Mouse (Mus musculus) forelimb bud, embryonic 11.5 days (tissue): ENCODE measurements at regions not wholly inside any gene's neighbourhood (a gene's known extent, or its start where the extent isn't known, plus 50 kb on each side); places are given as distances from the start of the nearest gene placed in this dataset.
A peak's percentile ranks its signal among the peaks of the same experiment; 100 is the strongest.

Experiments
- DNase-seq: peaks from one replicate; pipeline ENCODE4 v3.0.0-alpha.2; 2012; ENCODE audit warnings: low read depth, low spot score

DNA sequence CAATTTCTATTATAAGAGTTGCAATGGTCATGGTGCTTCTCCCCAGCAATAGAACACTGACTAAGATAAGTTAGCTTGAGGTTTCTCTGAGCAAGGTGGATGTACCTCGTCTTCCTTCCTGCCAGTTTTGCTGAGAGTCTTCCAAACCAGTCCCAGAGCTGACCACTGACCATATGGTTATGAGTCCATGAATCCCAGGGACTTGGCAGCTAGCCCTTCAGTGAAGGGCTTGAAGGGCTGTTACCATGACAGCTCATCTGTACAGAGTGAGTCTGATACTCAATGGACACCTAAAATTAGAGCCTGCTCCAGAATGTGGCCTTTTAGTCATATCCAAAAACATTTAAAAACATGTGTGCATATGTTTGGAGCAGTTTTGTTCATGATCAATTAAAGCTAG lies 297.5 kb upstream of the Thsd7b start:
- no peak for DNase-seq

DNA sequence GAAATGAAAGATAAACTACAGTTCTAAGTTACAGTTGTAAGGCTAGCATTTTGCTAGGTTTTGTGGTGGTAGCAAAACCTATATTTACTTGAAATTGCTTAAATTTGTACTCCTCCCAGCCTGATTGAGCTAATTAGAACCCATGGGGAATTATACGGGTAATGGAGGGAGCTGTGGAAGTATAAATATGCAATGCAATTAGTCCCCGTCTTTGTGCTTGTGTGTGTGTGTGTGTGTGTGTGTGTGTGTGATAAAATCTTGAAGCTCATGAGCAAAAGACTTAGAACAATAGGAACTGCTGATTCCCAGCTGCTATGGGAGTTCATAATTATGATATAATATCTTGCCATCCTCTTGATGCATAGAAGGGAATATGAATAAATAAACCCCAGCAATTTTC lies 321.7 kb upstream of the Thsd7b start:
- no peak for DNase-seq

DNA sequence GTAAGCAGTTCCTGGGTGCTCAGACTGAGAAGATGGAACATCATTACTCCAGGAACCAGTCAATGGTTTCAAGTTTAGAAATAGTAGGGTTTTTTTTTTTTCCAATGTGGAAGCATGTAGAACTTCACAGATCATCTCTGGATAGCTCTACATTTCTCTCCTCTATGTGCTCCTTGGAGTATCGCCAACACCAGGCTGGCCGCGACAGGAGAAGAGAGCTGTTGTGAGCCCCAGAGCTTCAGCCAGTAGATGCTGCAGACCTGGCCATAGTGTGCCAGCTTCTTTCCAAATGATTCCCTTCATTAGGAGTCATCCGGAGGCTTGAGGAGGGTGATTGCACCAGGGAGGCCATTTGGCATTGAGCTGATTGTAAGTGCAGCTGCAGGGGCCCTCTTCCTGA lies 322.6 kb upstream of the Thsd7b start:
- no peak for DNase-seq

DNA sequence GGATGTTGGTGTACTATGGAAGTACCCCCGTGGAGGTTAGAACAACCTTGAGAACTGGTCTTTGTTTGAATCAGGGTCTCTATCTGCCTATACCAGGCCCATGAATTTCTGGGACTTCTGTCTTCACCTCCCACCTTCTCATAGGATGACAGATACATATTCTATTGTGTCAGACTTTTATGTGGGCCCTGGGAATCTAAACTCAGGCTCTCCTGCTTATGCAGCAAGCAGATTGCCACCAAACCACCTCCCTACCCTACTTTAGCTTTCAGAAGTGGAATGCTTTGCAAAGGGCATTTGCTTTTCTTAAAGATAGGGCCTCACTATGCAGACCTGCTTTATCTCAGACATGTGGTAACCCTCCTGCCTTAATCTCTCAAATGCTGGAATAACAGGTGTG lies 322.7 kb upstream of the Cxcr4 start:
- no peak for DNase-seq

DNA sequence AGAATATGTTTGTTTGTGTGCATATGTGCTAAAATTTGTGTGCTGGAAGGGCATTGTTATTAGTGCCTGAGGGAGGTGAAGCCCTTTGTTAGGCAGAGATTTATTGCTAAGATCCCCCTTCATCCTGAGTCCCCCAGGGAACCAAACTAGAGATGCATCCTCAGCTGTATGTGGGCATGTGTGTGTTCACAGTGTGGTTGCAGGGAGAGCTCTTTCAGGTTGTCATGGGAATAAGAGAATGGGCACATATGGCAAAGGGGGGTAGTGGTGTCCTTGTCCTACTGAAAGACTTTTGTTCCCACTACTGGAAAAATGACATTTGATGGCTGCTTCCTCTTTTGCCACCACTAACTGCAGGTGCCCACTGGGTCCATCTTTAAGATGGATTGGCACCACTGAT lies 320.4 kb upstream of the Cxcr4 start:
- no peak for DNase-seq

DNA sequence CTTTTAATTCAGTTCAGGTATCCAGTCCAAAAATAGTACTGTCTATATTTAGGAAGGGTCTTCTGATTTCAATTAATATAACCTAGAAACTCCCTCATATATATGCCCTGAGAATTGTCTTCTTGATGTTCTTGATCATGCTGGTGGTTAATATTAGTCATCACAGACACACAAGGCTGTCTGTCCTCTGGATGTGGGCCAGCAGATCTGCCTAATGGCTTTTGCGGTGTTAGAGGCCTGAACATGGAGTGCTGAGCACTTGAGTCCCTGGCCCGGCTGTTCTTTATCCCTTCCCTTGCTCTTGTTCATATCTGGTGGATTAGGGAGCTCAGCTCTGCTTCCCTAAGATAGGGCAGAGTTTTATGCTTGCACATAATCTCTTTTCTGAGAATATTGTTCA lies 315.5 kb upstream of the Cxcr4 start:
- DNase-seq, result no peak

DNA sequence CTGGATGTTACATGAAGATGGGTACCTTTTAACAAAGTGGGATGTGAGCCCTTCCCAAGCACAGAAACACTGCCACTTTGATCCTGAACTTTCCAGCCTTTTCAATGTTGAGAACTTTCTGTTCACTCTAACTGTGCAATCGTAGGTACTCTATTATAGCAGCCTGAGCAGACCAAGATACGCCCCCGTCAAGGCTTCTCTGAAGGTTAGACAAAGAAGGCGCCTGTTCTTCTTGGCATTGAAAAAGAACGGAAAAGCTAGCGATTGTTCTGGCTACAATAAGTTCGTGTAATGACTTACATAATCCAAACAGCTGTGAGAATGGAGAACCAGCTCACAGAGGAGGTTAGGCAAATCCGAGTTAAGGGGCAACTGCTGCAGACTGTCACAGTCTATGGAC lies 305.9 kb upstream of the Cxcr4 start:
- no peak for DNase-seq

DNA sequence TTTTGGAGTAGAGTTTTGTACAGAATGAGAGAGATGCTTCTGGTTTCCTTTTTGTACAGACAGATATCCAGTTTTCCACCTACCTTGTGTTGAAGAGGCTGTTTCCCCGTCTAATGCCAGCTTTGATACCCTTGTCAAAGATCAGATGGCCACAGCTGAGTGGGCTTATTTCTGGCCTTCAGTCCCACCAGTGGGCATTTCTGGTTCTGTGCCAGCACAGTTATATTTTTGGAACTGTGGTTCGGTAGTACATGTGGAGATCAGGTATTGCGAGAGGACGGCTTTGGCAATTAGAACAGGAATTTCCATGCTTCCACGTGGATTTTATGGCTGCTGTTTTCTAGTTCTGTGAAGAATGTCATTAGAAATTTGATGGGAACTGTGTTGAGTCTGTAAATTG lies 302.5 kb upstream of the Cxcr4 start:
- DNase-seq, result no peak

DNA sequence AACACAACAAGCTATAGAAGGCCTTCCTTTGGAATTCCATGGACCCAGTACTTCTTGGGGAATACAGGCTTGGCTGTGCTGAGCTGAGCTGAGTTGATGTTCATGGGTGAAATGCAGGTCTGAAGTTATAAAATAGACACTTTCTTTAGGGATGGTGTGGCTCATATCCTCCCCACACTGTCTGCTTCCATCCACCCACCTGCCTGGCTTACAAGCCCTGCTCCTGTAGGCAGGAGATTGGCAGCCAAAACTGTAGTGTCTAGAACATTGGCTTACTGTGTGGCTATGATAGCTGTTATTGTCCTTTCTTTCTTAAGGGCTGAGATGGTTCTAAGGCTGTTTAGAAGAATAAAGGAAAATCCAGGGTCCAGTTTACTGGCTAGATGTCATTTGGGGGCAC lies 286.2 kb upstream of the Cxcr4 start:
- no peak for DNase-seq

DNA sequence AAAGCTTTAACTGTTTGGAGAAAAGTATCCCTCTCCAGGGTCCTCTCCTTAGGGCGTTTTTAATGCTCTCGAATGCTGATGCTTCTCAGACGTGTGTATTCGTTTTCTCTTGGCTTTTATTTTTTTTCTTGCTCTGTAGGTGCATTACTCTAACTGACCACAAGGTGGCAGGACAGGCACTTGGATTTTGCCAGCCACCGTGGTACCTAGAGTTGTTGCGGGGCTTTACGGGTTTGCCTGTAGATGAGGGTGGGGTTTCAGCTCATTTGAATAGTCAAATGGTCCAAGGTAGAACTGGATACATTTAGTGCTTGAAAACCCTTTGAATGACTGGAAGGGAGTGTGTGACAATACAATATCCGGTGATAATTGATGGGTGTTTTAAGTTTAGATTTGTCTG lies 283.2 kb upstream of the Cxcr4 start:
- DNase-seq, result peak; percentile 72

DNA sequence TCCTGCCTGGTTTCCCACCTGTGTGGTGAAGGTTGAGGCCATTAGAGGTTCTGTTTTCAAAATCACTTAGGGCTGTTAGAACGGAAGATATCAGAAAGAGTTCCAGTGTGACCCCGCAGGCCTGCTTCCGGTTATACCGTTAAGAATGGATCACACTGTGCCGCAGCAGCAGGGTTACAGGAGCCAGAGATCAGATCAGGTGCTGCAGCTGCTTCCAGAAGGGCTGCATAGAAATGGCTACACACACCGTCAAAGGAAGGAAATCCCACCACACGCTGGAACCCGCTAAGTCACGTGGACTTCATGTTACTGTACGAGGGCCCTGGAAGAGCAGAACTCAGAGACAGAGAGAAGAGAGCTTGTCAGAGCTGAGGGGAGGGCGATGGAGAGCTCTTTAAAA lies 282.1 kb upstream of the Cxcr4 start:
- DNase-seq, result no peak

DNA sequence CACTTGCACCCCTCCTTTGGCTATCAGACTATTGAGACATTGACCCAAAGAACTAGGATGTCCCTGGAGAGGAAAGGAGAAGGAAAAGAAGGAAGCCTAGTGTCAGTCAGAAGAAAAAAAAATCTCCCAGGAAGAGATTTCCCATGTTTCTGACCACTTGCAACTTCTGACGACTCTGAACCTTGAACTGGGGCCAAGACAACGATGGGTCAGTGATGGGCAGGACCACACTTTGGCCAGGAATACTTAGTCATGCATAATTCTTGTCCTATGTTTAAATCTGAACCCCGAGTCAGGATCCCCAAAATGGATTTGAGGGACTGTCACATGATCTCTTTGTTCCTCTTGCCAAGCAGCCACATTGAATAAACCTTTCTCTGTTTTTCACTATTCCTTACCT lies 276.7 kb upstream of the Cxcr4 start:
- DNase-seq, result no peak

DNA sequence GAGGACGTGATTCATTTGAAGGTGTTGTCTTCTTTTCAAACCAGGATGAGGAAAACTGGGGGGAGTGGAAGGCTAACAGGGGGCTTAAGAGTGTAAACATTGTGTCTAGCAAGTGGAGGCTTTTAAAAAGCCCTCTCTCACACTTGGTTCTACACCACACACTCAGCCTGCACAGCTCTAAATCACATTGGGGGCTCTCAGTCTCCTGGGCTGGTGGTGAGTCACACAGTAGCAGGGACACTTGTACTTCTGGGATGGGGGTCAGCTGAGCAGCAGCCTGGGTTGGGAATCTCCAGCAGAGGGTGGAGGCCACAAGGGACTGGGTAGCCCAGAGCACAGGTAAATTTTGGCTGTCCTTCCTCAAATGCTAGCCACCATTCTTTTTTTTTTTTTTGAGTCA lies 268.4 kb upstream of the Cxcr4 start:
- DNase-seq, result no peak

DNA sequence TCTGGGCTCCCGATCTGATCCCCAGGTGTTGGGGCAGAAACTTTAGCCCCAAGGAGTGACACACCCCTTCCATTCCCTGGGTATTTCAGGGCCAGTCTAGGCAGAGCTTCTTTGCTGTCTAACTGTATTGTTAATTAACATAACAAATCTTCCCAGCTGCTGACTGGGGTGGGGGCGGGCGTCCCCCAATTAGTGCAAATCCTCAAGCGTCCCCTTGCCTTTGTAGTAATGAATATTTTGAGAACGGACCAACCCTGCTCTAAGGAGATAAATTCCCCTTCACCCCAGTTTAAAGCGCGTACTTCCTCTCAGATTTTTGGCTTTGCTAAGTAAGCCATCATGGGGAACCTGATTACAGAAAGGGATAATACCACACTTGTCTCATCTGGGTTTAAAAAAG lies 268.0 kb upstream of the Cxcr4 start:
- DNase-seq, result no peak

DNA sequence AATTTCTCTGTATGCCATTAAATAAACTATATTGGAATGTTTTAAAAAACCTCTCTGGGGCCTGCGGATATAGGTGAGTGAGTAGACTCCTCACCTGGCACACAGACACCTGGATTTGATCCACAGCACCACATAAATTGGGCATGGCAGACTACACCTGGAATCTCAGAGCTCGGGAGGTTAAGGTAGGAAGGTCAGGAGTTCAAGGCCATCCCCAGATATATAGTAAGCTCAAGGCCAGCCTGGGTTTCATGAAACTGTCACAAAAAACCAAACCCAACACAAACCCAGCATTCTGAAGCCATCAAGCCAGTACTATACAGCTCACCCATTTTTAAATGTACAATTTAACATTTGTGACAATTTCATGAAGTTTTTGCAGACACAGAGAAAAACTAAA lies 266.6 kb upstream of the Cxcr4 start:
- DNase-seq, result no peak

DNA sequence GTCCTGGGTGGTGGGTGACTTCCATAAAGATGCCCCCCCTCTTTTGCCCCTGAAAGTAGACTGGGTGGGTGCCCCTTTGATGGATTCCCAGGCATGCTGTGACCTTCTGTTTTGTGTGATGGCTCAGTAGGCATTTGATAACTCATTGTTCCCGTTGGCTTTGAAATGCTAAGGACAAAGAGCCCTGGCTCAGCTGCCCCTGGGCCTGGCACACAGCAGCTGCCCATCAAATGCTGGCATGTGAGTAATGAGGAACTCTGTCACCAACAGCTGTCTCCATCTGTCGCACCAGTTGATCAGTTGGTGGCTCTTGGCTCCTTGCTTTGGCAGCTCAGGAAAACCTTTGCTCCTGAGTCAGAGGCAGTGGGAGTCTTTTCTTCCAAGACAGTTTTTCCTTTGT lies 264.8 kb upstream of the Cxcr4 start:
- no peak for DNase-seq

DNA sequence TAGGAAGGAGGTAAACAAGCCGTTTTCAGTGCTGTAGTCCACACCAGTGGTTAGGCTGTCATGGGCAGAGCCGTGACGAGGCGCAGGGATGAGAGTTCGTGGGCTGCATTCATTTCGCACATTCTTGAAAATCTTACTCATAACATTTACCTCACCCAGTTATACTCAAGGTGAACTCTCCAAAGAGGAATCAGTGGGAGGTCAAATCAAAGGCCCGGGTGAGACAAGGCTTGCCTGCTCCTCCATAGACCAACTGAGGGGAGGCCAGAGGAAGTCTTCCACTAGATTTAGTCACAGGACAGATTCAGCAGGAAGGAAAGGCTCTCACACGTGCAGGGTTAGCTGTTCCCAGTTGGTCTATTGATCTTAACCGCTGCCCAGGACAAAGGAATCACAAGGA lies 262.6 kb upstream of the Cxcr4 start:
- DNase-seq, result no peak

DNA sequence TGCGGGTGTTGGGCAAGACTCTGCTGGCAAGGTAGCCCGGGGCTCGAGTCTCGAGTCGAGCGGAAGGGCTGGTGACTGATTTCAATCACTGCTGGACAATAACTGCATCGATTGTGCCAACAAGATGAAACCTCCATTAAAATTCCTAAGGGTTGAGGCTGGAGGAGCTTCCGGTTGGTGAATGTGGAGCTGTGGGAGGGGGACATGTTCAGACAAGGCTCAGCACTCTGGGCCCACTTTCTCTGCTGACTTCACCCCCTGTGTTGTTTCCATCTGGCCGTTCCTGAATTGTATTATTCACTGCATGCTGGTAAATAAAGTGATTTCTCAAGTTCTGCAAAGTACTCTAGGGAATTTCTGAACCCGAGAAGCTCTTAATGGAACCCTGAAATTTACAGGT lies 261.2 kb upstream of the Cxcr4 start:
- no peak for DNase-seq

DNA sequence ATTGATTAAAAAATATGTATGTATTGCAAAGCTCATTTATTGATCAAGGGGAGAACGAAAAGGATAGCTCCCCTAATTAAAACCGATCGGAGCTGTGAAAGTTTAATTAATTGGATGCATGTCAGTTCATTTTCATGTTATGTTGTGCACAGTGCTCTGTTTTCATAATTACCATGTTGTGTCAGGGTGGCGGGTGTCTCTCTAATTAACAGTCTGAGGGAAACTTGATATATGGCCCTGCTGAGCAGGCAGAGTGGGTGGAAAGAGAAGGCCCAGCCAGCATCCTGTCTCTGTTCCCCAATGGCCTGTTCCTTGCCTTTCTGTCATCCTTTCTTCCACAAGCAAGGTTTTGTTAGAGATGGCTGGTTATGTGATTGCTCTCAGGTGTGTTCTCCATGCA lies 245.3 kb upstream of the Cxcr4 start:
- no peak for DNase-seq

DNA sequence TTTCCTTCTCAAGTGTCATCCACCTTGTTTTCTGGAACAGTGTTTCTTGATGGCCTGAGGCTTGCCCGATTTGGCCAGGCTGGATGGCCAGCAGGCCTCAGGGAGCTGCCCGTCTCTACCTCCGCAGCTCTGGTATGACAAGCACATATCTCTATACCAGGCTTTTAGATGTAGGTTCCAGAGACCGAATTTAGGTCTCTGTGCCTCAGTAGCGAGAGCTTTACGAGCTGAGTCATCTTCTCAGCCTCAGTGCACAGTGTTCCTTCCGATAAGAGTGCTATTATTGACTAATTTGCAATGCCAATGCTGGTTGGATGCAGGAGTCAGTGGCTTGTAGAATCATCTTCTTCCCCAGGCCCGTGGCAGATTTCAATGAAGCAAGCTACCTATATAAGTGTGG lies 243.4 kb upstream of the Cxcr4 start:
- DNase-seq, result no peak

DNA sequence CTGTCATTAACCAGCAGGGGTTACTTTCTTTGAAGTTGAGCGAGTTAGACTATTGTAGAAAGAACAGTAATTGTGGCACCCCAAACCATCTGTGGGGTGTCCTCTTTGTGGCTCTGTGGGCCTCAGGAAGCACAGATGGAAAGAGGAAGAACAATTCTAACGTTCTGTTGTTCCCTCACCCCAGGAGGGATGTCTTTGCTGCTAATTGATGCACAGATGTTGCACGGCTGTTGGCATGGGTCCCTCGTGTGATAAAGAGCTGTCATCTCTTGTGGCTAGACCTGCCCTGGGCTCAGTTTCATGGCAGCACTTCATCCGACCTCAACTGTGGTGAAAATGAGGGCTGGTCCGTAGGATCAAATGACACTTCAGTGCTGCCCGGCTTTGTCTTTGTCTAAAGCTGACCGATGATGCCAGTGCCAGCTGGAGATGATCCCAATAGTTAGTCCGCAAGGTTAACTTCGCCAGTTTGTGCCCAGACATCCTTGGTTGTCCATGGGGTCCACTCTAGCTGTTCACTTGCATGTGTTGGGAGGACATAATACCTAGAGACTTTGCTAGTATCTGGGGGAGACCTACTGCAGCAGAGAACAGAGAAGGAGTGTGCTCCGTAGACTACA lies 241.1 kb upstream of the Cxcr4 start:
- DNase-seq, result no peak

DNA sequence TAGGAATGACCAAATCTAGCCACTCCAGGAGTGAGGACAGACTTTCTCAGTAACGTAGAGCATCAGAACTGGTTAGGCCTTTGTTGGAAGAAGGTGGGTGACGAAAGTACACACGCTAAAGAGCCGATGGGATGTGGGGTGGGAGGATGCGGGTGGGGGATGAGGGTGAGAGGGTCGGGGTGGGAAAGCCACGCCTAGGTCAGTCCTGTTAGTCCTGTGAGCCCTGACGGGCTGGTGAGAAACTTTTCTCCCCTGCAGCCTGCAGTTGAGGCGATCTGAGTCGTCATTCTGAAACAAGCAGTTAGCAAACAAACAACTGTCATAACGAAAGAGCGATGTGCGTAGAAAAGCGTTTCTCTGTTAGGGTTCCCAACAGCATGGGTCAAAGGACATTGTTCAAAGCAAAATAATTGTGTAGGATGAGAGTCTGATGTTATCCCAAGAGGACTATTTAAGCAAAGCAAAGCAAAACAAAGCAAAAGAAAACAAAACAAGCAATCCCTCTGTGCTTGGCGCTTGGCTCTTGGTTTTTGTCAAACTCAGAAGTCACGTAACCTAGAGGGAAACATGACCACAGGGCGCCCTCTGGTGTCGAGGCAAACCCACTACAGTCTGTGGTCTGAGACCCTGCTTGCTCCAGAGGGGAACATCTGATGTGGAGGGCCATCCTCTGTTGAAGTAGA lies 240.2 kb upstream of the Cxcr4 start:
- DNase-seq, result peak; percentile 83

DNA sequence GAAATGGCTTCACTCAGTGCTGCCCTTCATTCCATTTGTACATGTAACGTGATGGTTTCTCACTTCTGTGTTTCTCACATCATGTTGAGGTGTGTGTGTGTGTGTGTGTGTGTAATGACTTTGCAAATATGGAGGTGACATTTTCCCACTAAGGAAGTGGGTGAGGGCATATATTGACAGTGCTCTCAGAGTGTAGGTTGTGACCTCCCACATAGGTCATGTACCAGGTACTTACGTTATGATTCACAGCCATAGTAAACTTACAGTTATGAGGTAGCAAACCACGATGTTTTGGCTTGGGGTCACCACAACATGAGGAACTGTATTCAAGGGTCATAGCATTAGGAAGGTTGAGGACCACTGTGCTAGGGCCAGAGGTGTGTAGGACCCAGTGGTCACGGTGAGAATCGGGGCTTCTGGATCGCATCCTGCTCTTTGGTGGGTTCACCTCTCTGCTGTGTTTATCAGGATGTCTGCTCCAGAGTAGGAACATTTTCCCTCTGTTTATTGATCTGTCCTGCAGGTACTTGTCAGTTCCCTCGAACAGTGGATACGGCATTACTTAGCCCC lies 238.7 kb upstream of the Cxcr4 start:
- DNase-seq, result no peak

DNA sequence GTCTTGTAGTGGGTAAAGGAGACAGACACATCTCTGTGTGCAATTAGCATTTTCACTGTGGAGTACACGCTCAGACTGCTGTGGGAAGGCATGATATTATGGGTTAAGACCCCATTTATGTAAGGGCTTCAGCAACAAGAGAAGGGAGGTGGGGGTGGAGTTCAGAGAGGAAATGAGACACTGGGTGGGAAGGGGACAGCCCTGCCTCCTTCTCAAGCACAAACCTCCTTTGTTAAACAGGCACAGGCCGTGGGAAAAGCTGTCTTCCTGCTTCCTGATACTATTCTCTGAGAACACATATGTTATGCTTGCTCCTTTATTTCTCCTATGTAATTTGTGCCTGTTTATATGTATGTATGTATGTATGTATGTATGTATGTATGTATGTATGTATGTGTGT lies 237.4 kb upstream of the Cxcr4 start:
- no peak for DNase-seq
